Mouse (Mus musculus) hindbrain, postnatal 0 days (tissue): ENCODE data around the gene Grid1. TPM values are rescaled to one million over a fixed set of nuclear protein-coding genes. Genes with fewer than 3 reads are reported as not detected.

Experiments used
- ATAC-seq: fragments of 200-750 bp; cut with Nextera tagmentation; 2 replicates; pipeline ENCODE4 v1.8.0; 2017; ENCODE audit warnings: mild to moderate bottlenecking, moderate TSS enrichment, moderate library complexity
- DNase-seq: peaks from one replicate; pipeline ENCODE4 v3.0.0-alpha.2; 2015; ENCODE audit warnings: low spot score
- H3K27ac ChIP-seq: fragments of 300-500 bp; sonication (generic); 2 replicates; pipeline ENCODE4 v1.5.1; 2014; ENCODE audit warnings: mild to moderate bottlenecking
- H3K27me3 ChIP-seq: fragments of 300-500 bp; sonication (generic); 2 replicates; pipeline ENCODE4 v1.6.1; 2014; ENCODE audit warnings: low read length, mixed read lengths; ENCODE audit not compliant: insufficient read depth
- H3K36me3 ChIP-seq: fragments of 300-500 bp; sonication (generic); 2 replicates; pipeline ENCODE4 v1.6.1; 2014; ENCODE audit warnings: low read length, mixed read lengths; ENCODE audit not compliant: insufficient read depth
- H3K4me1 ChIP-seq: fragments of 300-500 bp; sonication (generic); 2 replicates; pipeline ENCODE4 v1.6.1; 2014; ENCODE audit warnings: antibody characterized with exemption, low read length, mixed read lengths; ENCODE audit not compliant: insufficient read depth
- H3K4me2 ChIP-seq: fragments of 300-500 bp; sonication (generic); 2 replicates; pipeline ENCODE4 v1.6.1; 2014; ENCODE audit warnings: low read depth, mild to moderate bottlenecking, low read length, moderate library complexity, mixed read lengths
- H3K4me3 ChIP-seq: fragments of 300-500 bp; sonication (generic); 2 replicates; pipeline ENCODE4 v1.5.1; 2014; ENCODE audit warnings: low read length
- H3K9ac ChIP-seq: fragments of 300-500 bp; sonication (generic); replicated peaks from 2 replicates; pipeline ENCODE4 v1.6.1; 2014; ENCODE audit warnings: mild to moderate bottlenecking, low read length, moderate library complexity, mixed read lengths
- H3K9me3 ChIP-seq: fragments of 300-500 bp; sonication (generic); 2 replicates; pipeline ENCODE4 v1.6.1; 2016; ENCODE audit warnings: low read length, mixed read lengths
- CTCF ChIP-seq: IDR thresholded peaks from 2 replicates; pipeline ENCODE4 v1.5.1; 2016; ENCODE audit warnings: antibody characterized with exemption, control low read depth, low read depth
- WGBS: fragments of 180-500 bp; shearing (Covaris S2); extraction: QIAGEN DNeasy Blood & Tissue Kit; methylation state at CpG from one replicate; pipeline ENCODE4 v1.1.7; 2014; 5-methylcytosine and 5-hydroxymethylcytosine counted together
- polyA plus RNA-seq: library from polyadenylated mRNA; unstranded; fragments of >200 nt; fragmentation: Nextera tagmentation; extraction: Ambion mirVana; gene quantifications from 2 replicates; pipeline ENCODE4 v1.2.1, GENCODE M21; 2015
- total RNA-seq: library from RNA; depleted of rRNA; stranded (reverse); fragments of >200 nt; gene quantifications from 2 replicates; pipeline ENCODE4 v1.2.3, GENCODE M21; 2014; rRNA removed

Gene Grid1
- total RNA-seq (33.7 and 36.7 TPM in 2 replicates), polyA plus RNA-seq (8.1 and 8.6 TPM in 2 replicates)

GRCm38 (mm10) chr14:34819919-34820652, at the start of gene Grid1:
Gene Grid1, plus strand, starts transcription at chr14:34820108.
- peak within 1 kb of the TSS; percentile 81 for H3K4me3 ChIP-seq
- peaks cover 10% of the 10 kb centered on the region for H3K27me3 ChIP-seq
- under 1% methylated on average over 58 of the region's 96 CpGs for WGBS
- no peak for TF ChIP-seq CTCF
- no peaks in the 10 kb centered on the region for H3K36me3 ChIP-seq
- ATAC-seq (peak; percentile 58), DNase-seq (peak; percentile 59)
- peak within 1 kb of the TSS; percentile 76 for H3K9ac ChIP-seq
- H3K4me2 ChIP-seq, result peak within 1 kb of the TSS; percentile 77
- no peaks in the 10 kb centered on the region for H3K9me3 ChIP-seq
- H3K4me1 ChIP-seq, result no peaks in the 10 kb centered on the region; the same call in 1 of the 2 replicates
- H3K27ac ChIP-seq, result peak within 1 kb of the TSS; percentile 80

- no peak for DNase-seq
Observed at GRCm38 (mm10) chr14:34770467-34770866, 49.4 kb upstream of the Grid1 start.

GRCm38 (mm10) chr14:34771601-34772000, 48.3 kb upstream of the Grid1 start:
- Histone ChIP-seq H3K4me3 (no peak overlapping the region), H3K27me3 (no peaks in the 10 kb centered on the region), H3K4me1 (no peaks in the 10 kb centered on the region), H3K36me3 (no peaks in the 10 kb centered on the region), H3K9ac (no peak overlapping the region), H3K9me3 (no peaks in the 10 kb centered on the region), H3K4me2 (no peak overlapping the region), H3K27ac (no peak overlapping the region)
- DNase-seq (no peak), ATAC-seq (no peak)
- WGBS, result 33% methylated on average over 9 of the region's 9 CpGs
- TF ChIP-seq CTCF, result no peak

More at GRCm38 (mm10) chr14:34770467-34770866, 49.4 kb upstream of the Grid1 start:
- H3K4me1 ChIP-seq, result no peaks in the 10 kb centered on the region
- no peak overlapping the region for H3K27ac ChIP-seq
- H3K27me3 ChIP-seq, result no peaks in the 10 kb centered on the region
- no peak overlapping the region for H3K4me2 ChIP-seq
- H3K9ac ChIP-seq, result no peak overlapping the region
- H3K36me3 ChIP-seq, result no peaks in the 10 kb centered on the region
- WGBS, result 92% methylated on average over 6 of the region's 6 CpGs
- no peak for TF ChIP-seq CTCF
- H3K9me3 ChIP-seq, result no peaks in the 10 kb centered on the region
- no peak for ATAC-seq
- H3K4me3 ChIP-seq, result no peak overlapping the region

DNA sequence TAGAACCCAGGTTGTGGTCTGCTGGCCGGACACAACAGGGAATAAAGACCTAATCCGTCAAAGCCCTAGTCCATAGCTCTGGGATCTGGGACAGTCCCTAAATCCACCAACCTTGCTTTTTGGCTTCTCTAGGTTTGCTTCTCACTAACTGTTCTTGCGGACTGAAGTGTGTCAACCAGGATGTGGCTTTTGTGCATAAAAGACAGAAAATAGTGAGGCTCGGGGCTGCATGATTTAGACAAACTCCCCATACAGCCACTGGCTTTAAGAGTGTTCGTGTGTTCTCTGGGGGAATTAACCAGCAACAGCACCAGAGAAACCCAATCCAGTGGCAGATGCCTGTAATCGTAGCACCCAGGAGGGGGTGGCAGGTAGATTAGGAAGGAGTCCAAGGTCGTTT, 47.8 kb upstream of the Grid1 start:
- DNase-seq (no peak), ATAC-seq (no peak)
- H3K27me3 ChIP-seq, result no peaks in the 10 kb centered on the region
- no peak for TF ChIP-seq CTCF
- no peak overlapping the region for H3K9ac ChIP-seq
- 57% methylated on average over 7 of the region's 7 CpGs for WGBS
- H3K4me3 ChIP-seq, result no peak overlapping the region
- no peaks in the 10 kb centered on the region for H3K36me3 ChIP-seq
- no peak overlapping the region for H3K27ac ChIP-seq
- H3K4me2 ChIP-seq, result no peak overlapping the region
- no peaks in the 10 kb centered on the region for H3K4me1 ChIP-seq
- H3K9me3 ChIP-seq, result no peaks in the 10 kb centered on the region

- H3K4me2 ChIP-seq, result no peak overlapping the region
- TF ChIP-seq CTCF, result no peak
- H3K9ac ChIP-seq, result no peak overlapping the region
- DNase-seq (no peak), ATAC-seq (no peak)
- no peaks in the 10 kb centered on the region for H3K36me3 ChIP-seq
- H3K27me3 ChIP-seq, result no peaks in the 10 kb centered on the region
- H3K9me3 ChIP-seq, result no peaks in the 10 kb centered on the region
- WGBS, result 85% methylated on average over 3 of the region's 3 CpGs
- H3K4me1 ChIP-seq, result no peaks in the 10 kb centered on the region
- H3K4me3 ChIP-seq, result no peak overlapping the region
- H3K27ac ChIP-seq, result no peak overlapping the region
Observed at GRCm38 (mm10) chr14:34773681-34774080, 46.2 kb upstream of the Grid1 start.

DNA sequence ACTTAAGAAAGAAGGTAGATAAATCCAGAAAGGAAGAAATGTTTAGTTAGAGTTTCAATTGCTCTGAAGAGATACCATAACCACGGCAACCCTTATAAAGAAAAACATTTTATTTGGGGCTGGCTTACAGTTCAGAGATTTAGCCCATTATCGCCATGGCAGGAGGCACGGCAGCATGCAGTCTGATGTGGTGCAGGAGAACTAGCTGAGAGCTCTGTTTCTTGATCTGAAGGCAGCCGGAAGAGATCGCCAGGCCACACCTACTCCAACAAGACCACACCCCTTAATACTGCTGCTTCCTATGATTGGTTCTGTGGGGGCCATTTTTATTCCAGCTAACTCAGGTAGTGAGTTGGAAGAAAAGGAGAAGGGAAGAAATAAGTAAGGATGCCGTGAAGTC, 45.7 kb upstream of the Grid1 start:
- Histone ChIP-seq H3K9ac (no peak overlapping the region), H3K36me3 (no peaks in the 10 kb centered on the region), H3K9me3 (no peaks in the 10 kb centered on the region), H3K4me3 (no peak overlapping the region), H3K27me3 (no peaks in the 10 kb centered on the region), H3K4me1 (no peaks in the 10 kb centered on the region), H3K4me2 (no peak overlapping the region), H3K27ac (no peak overlapping the region)
- TF ChIP-seq CTCF, result no peak
- ATAC-seq (no peak), DNase-seq (no peak)
- WGBS, result 84% methylated on average over 6 of the region's 6 CpGs

GRCm38 (mm10) chr14:34776719-34777385, 43.1 kb upstream of the Grid1 start:
- no peak overlapping the region for H3K4me3 ChIP-seq
- no peaks in the 10 kb centered on the region for H3K4me1 ChIP-seq
- 92% methylated on average over 12 of the region's 12 CpGs for WGBS
- no peak for TF ChIP-seq CTCF
- H3K36me3 ChIP-seq, result no peaks in the 10 kb centered on the region
- ATAC-seq, result no peak
- no peak overlapping the region for H3K9ac ChIP-seq
- no peak overlapping the region for H3K4me2 ChIP-seq
- no peaks in the 10 kb centered on the region for H3K27me3 ChIP-seq
- no peak overlapping the region for H3K27ac ChIP-seq
- H3K9me3 ChIP-seq, result no peaks in the 10 kb centered on the region
- DNase-seq, result no peak
